In genomic region chr9:71675799-71676414, GRCm38 (mm10) we compare ENCODE assay signal across 12 mouse cellular contexts.
DNase-seq lines count a peak whose midpoint lies in the region; ATAC-seq and TF ChIP-seq lines count a peak whose summit lies in the region.
"Had no signal": no experiment of that assay in that cellular context is flagged by ENCODE, and none has a peak within 500 bp of the region (broad histone marks: within the 10 kb centered on the region; RNA-seq: fewer than 3 reads in every experiment).

No protein-coding gene starts in this region.

- TF ChIP-seq CTCF in lung, embryonic 14.5 days (IDR thresholded peaks at IDR 0.05; ENCODE audit: low read depth), result no peak

- DNase-seq in cerebellum, postnatal 10 days, result peak; percentile 16 to 25
- no peak for DNase-seq in cerebellum, adult 11 months
- peak; percentile 21 for DNase-seq in hindbrain, embryonic 10.5 days (ENCODE audit: low spot score)
- no peak for DNase-seq in hindbrain, embryonic 11.5 days (ENCODE audit: low spot score)
- peak; percentile 24 for DNase-seq in lung, embryonic 14.5 days
- no peak for DNase-seq in lung, postnatal 25 days (ENCODE audit: low spot score)
- no peak for DNase-seq in frontal cortex, adult 2 months (ENCODE audit: extremely low spot score in 1 of 2, low spot score in 1 of 2)
- DNase-seq: liver, embryonic 13.5 days; thymus, postnatal 25 days had no signal

- H3K27me3 ChIP-seq in hindbrain, embryonic 10.5 days (ENCODE audit: insufficient read depth, poor library complexity, severe bottlenecking), result no peaks in the 10 kb centered on the region
- no peaks in the 10 kb centered on the region for H3K27me3 ChIP-seq in hindbrain, embryonic 11.5 days (ENCODE audit: control insufficient read depth, insufficient read depth, low read length)
- H3K27me3 ChIP-seq in lung, embryonic 14.5 days (ENCODE audit: insufficient read depth, low read length), result no peaks in the 10 kb centered on the region
- no peaks in the 10 kb centered on the region for H3K27me3 ChIP-seq in limb, embryonic 12.5 days
- H3K27me3 ChIP-seq: forebrain, embryonic 13.5 days; midbrain, embryonic 15.5 days had no signal

- peaks cover 18% of the 10 kb centered on the region for H3K4me1 ChIP-seq in hindbrain, embryonic 10.5 days (replicated peaks)
- no peaks in the 10 kb centered on the region for H3K4me1 ChIP-seq in hindbrain, embryonic 11.5 days (replicated peaks; ENCODE audit: control insufficient read depth, insufficient read depth, low read length)
- peaks cover 23% of the 10 kb centered on the region for H3K4me1 ChIP-seq in lung, embryonic 14.5 days (ENCODE audit: insufficient read depth)
- peaks cover 11% of the 10 kb centered on the region; the same call in 1 of the 2 replicates for H3K4me1 ChIP-seq in limb, embryonic 12.5 days (replicated peaks)
- H3K4me1 ChIP-seq: forebrain, embryonic 13.5 days; midbrain, embryonic 15.5 days had no signal

- ATAC-seq in hindbrain, embryonic 11.5 days (ENCODE audit: low FRiP score), result no peak
- 0 out of 2 replicates have a peak, but pooled peaks have one; percentile 36 for ATAC-seq in lung, embryonic 14.5 days (ENCODE audit: insufficient read depth)
- ATAC-seq in limb, embryonic 12.5 days (ENCODE audit: insufficient number of reproducible peaks, insufficient read depth, low FRiP score, low TSS enrichment, low read depth), result no peak
- ATAC-seq: forebrain, embryonic 13.5 days; midbrain, embryonic 15.5 days had no signal

- peak overlapping the region; percentile 50 for H3K27ac ChIP-seq in hindbrain, embryonic 10.5 days
- no peak overlapping the region; the same call in 1 of the 2 replicates for H3K27ac ChIP-seq in hindbrain, embryonic 11.5 days (ENCODE audit: low read depth, low read length)
- peak overlapping the region; percentile 82 for H3K27ac ChIP-seq in lung, embryonic 14.5 days (ENCODE audit: low read depth)
- peak overlapping the region; percentile 59 for H3K27ac ChIP-seq in limb, embryonic 12.5 days
- H3K27ac ChIP-seq: forebrain, embryonic 13.5 days; liver, embryonic 13.5 days; midbrain, embryonic 15.5 days had no signal

- no peak overlapping the region for H3K4me3 ChIP-seq in hindbrain, embryonic 10.5 days
- no peak overlapping the region for H3K4me3 ChIP-seq in hindbrain, embryonic 11.5 days (ENCODE audit: low read depth, low read length)
- H3K4me3 ChIP-seq in lung, embryonic 14.5 days (ENCODE audit: low read depth, low read length), result no peak overlapping the region
- no peak overlapping the region for H3K4me3 ChIP-seq in limb, embryonic 12.5 days (replicated peaks)
- H3K4me3 ChIP-seq: forebrain, embryonic 13.5 days; liver, embryonic 13.5 days; midbrain, embryonic 15.5 days had no signal

- H3K9ac ChIP-seq in hindbrain, embryonic 11.5 days (ENCODE audit: low read depth, low read length), result no peak overlapping the region
- H3K9ac ChIP-seq in lung, embryonic 14.5 days, result no peak overlapping the region
- no peak overlapping the region for H3K9ac ChIP-seq in limb, embryonic 12.5 days (replicated peaks)
- H3K9ac ChIP-seq: forebrain, embryonic 13.5 days; liver, embryonic 13.5 days; midbrain, embryonic 15.5 days had no signal

- no peaks in the 10 kb centered on the region for H3K36me3 ChIP-seq in hindbrain, embryonic 10.5 days
- no peaks in the 10 kb centered on the region for H3K36me3 ChIP-seq in hindbrain, embryonic 11.5 days (ENCODE audit: control insufficient read depth, insufficient read depth, low read length)
- H3K36me3 ChIP-seq in lung, embryonic 14.5 days (ENCODE audit: insufficient read depth), result no peaks in the 10 kb centered on the region
- no peaks in the 10 kb centered on the region for H3K36me3 ChIP-seq in limb, embryonic 12.5 days
- H3K36me3 ChIP-seq: liver, embryonic 13.5 days; midbrain, embryonic 15.5 days had no signal

- no peak overlapping the region for H3K4me2 ChIP-seq in hindbrain, embryonic 11.5 days (replicated peaks; ENCODE audit: low read depth, low read length)
- no peak overlapping the region for H3K4me2 ChIP-seq in lung, embryonic 14.5 days
- H3K4me2 ChIP-seq in limb, embryonic 12.5 days, result no peak overlapping the region
- H3K4me2 ChIP-seq: forebrain, embryonic 13.5 days; midbrain, embryonic 15.5 days had no signal

- H3K9me3 ChIP-seq in hindbrain, embryonic 10.5 days, result no peaks in the 10 kb centered on the region
- no peaks in the 10 kb centered on the region for H3K9me3 ChIP-seq in hindbrain, embryonic 11.5 days (ENCODE audit: control insufficient read depth, low read length)
- no peaks in the 10 kb centered on the region for H3K9me3 ChIP-seq in lung, embryonic 14.5 days (ENCODE audit: low read depth, low read length)
- no peaks in the 10 kb centered on the region for H3K9me3 ChIP-seq in limb, embryonic 12.5 days
- H3K9me3 ChIP-seq: liver, embryonic 13.5 days; midbrain, embryonic 15.5 days had no signal

- WGBS in hindbrain, embryonic 10.5 days, result 51% methylated on average over 3 of the region's 3 CpGs
- 56% methylated on average over 3 of the region's 3 CpGs for WGBS in hindbrain, embryonic 11.5 days
- 34% methylated on average over 3 of the region's 3 CpGs for WGBS in lung, embryonic 14.5 days
- WGBS in limb, embryonic 12.5 days, result 47% methylated on average over 3 of the region's 3 CpGs

Comparison
In these comparisons a context has a peak if more than half of its experiments do, and no peak if none do; other contexts are left out.
1. DNase-seq: peak in cerebellum, postnatal 10 days (2 of 2), hindbrain, embryonic 10.5 days (single experiment) and lung, embryonic 14.5 days (single experiment); none in cerebellum, adult 11 months (single experiment), hindbrain, embryonic 11.5 days (single experiment), lung, postnatal 25 days (single experiment) and frontal cortex, adult 2 months (0 of 2).